Comparison of ENCODE assay signal across 18 mouse cellular contexts in genomic region chr17:31500416-31500815, GRCm38 (mm10). TPM values are rescaled to one million over a fixed set of nuclear protein-coding genes. Genes with fewer than 3 reads are reported as not detected.
DNase-seq lines count a peak whose midpoint lies in the region; ATAC-seq and TF ChIP-seq lines count a peak whose summit lies in the region.
"Had no signal": no experiment of that assay in that cellular context is flagged by ENCODE, and none has a peak within 500 bp of the region (broad histone marks: within the 10 kb centered on the region; RNA-seq: fewer than 3 reads in every experiment).

No protein-coding gene starts in this region.

- no peak overlapping the region for H3K9ac ChIP-seq in stomach, postnatal 0 days (ENCODE audit: low read length)
- H3K9ac ChIP-seq: embryonic facial prominence, embryonic 12.5 days; heart, embryonic 15.5 days; hindbrain, embryonic 14.5 days; intestine, embryonic 15.5 days had no signal

- WGBS in lung, adult 2 months = 76% methylated on average over 8 of the region's 8 CpGs
- WGBS in stomach, postnatal 0 days = 85% methylated on average over 8 of the region's 8 CpGs

- H3K4me1 ChIP-seq in lung, adult 2 months (ENCODE audit: control insufficient read depth, insufficient read depth, low read length) = no peaks in the 10 kb centered on the region
- H3K4me1 ChIP-seq in stomach, postnatal 0 days (replicated peaks; ENCODE audit: control insufficient read depth, insufficient read depth) = no peaks in the 10 kb centered on the region
- H3K4me1 ChIP-seq: embryonic facial prominence, embryonic 12.5 days; heart, embryonic 15.5 days; intestine, embryonic 15.5 days had no signal

- H3K9me3 ChIP-seq in stomach, postnatal 0 days (ENCODE audit: control insufficient read depth, low read length) = no peaks in the 10 kb centered on the region
- H3K9me3 ChIP-seq: embryonic facial prominence, embryonic 12.5 days; heart, embryonic 15.5 days; hindbrain, embryonic 10.5 days; intestine, embryonic 15.5 days had no signal

- H3K4me2 ChIP-seq in stomach, postnatal 0 days (replicated peaks; ENCODE audit: low read depth) = no peak overlapping the region
- H3K4me2 ChIP-seq: embryonic facial prominence, embryonic 12.5 days; heart, embryonic 11.5 days; heart, embryonic 15.5 days; hindbrain, embryonic 14.5 days; intestine, embryonic 15.5 days had no signal

- peak; percentile 30 to 47 for DNase-seq in cerebellum, adult 18-20 months
- no peak for DNase-seq in cerebellum, adult 11 months
- DNase-seq in cerebellum, postnatal 25 days = peak; percentile 38 to 55
- DNase-seq in cerebellum, postnatal 4 days (ENCODE audit: low spot score in 2 of 2) = no peak
- peak; percentile 35 for DNase-seq in lung, adult 2 months
- DNase-seq in lung, postnatal 25 days (ENCODE audit: low spot score) = peak; percentile 42
- DNase-seq in stomach, postnatal 0 days (ENCODE audit: low spot score) = no peak
- no peak for DNase-seq in layer of hippocampus, postnatal 25 days (ENCODE audit: extremely low spot score in 1 of 2, low spot score in 1 of 2)
- DNase-seq: adrenal gland, postnatal 10 days; gastrocnemius, postnatal 10 days; heart, adult 2 months had no signal

- no peaks in the 10 kb centered on the region for H3K27me3 ChIP-seq in stomach, postnatal 0 days (ENCODE audit: control insufficient read depth, insufficient read depth, low read length)
- H3K27me3 ChIP-seq: embryonic facial prominence, embryonic 12.5 days; heart, embryonic 15.5 days; intestine, embryonic 15.5 days had no signal

- no peak for TF ChIP-seq CTCF in lung, adult 2 months (IDR thresholded peaks at IDR 0.05; ENCODE audit: insufficient read depth, low read length)
- TF ChIP-seq CTCF in stomach, postnatal 0 days (IDR thresholded peaks at IDR 0.05; ENCODE audit: low read depth) = no peak

- no peak for TF ChIP-seq EP300 in stomach, postnatal 0 days (optimal IDR thresholded peaks at IDR 0.05)

- no peak overlapping the region for H3K27ac ChIP-seq in stomach, postnatal 0 days (replicated peaks)
- H3K27ac ChIP-seq: embryonic facial prominence, embryonic 12.5 days; heart, adult 2 months; heart, embryonic 15.5 days; hindbrain, embryonic 10.5 days; hindbrain, embryonic 14.5 days; intestine, embryonic 15.5 days had no signal

- peaks cover 26% of the 10 kb centered on the region for H3K36me3 ChIP-seq in stomach, postnatal 0 days (ENCODE audit: control insufficient read depth, insufficient read depth, low read length)

- no peak for ATAC-seq in stomach, postnatal 0 days (ENCODE audit: low FRiP score, low TSS enrichment)
- ATAC-seq: forebrain, embryonic 16.5 days; intestine, embryonic 15.5 days had no signal

- TF ChIP-seq POLR2A in lung, adult 2 months (IDR thresholded peaks at IDR 0.05; ENCODE audit: borderline replicate concordance, extremely low read depth, low read depth, low read length) = no peak

- no peak overlapping the region for H3K4me3 ChIP-seq in lung, adult 2 months (replicated peaks; ENCODE audit: extremely low read depth, low read depth, low read length)
- H3K4me3 ChIP-seq in stomach, postnatal 0 days (ENCODE audit: low read depth, low read length) = no peak overlapping the region
- H3K4me3 ChIP-seq: embryonic facial prominence, embryonic 12.5 days; heart, adult 2 months; heart, embryonic 15.5 days; hindbrain, embryonic 10.5 days; intestine, embryonic 15.5 days had no signal

RNA-seq across cellular contexts. Expression of gene Wdr4, which starts 19.4 kb away (rescaled TPM):
- 20.1 and 20.6 TPM in 2 replicates for polyA plus RNA-seq in lung, adult 2 months (2012; rRNA removed)
- 14.9 and 15.6 TPM in 2 replicates for polyA plus RNA-seq in stomach, postnatal 0 days (2015; fragmentation: Nextera tagmentation; extraction: Ambion mirVana)
- 10 to 100 TPM; 23.8 to 25.6 TPM for total RNA-seq in layer of hippocampus, postnatal 25 days (2021)

RNA-seq across cellular contexts. Expression of gene Ndufv3, which starts 19.5 kb away (rescaled TPM):
- polyA plus RNA-seq in lung, adult 2 months (2012; rRNA removed) = 79.5 and 101 TPM in 2 replicates
- 334 and 344 TPM in 2 replicates for polyA plus RNA-seq in stomach, postnatal 0 days (2015; fragmentation: Nextera tagmentation; extraction: Ambion mirVana)
- total RNA-seq in layer of hippocampus, postnatal 25 days (2021) = 100 to 1,000 TPM; 268 to 278 TPM

Comparison
In these comparisons a context has a peak if more than half of its experiments do, and no peak if none do; other contexts are left out.
1. DNase-seq: peak in cerebellum, adult 18-20 months (2 of 2), cerebellum, postnatal 25 days (2 of 2), lung, adult 2 months (single experiment) and lung, postnatal 25 days (single experiment); none in cerebellum, adult 11 months (single experiment), cerebellum, postnatal 4 days (0 of 2), stomach, postnatal 0 days (single experiment) and layer of hippocampus, postnatal 25 days (0 of 2).